Mouse (Mus musculus): ENCODE results near the gene Ptpn11.

Gene Ptpn11

DNA sequence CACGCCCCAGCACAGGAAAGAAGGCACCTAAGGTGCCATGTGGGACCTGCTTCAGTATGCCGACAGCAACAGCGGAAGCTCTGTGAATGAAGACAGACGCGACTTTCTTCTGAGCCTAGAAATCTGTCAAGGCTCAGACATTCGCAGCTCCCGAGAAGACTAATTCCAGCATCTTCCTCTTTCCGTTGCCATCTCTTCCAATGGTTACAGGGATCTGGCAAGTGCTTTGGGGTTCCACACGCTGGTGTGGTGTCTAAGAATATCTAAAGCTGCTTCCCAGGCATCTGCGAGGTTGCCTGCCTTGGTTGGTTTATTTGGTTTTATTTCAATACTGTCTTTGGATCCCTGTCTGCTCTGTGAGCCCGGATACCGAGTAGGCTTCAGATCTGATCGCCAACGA is 65.6 kb downstream of the Ptpn11 start:
- DNase-seq (ENCODE audit: low read depth, low spot score), result no peak

DNA sequence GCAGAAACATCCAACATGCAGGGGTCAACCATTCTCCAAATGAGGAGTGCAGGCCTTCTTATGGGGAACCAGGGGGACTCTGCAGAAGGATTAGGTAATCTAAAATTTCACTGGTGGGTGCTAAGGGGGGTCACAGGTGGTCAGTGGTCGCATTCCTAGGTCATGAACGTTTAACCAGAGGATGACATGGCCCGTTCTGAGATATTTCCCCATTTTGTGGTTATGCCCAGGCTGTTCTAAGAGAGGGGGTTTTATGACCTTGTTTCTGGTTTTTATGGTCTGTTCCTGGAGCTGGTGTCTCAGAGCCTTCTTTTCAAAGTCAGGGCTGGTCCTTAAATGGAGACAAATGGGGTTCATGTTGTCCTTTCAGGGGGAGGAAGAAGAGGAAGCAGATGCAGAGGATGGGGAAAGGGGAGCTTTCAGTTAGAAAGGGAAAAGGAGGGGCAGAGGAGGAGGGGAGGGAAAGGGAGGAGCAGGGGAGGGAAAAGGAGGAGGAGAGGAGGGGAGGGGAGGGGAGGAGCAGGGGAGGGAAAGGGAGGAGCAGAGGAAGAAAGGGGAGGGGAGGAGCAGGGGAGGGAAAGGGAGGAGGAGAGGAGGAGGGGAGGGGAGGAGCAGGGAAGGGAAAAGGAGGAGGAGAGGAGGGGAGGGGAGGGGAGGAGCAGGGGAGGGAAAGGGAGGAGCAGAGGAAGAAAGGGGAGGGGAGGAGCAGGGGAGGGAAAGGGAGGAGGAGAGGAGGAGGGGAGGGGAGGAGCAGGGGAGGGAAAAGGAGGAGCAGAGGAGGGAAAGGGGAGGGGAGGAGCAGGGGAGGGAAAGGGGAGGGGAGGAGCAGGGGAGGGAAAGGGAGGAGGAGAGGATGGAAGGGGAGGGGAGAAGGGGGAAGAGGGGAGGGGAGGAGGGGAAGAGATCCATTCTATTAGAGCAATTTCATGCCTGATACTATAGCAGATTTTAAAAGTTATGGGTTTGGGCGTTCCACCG is 66.7 kb downstream of the Ptpn11 start:
- no peak for DNase-seq (ENCODE audit: low read depth, low spot score)

DNA sequence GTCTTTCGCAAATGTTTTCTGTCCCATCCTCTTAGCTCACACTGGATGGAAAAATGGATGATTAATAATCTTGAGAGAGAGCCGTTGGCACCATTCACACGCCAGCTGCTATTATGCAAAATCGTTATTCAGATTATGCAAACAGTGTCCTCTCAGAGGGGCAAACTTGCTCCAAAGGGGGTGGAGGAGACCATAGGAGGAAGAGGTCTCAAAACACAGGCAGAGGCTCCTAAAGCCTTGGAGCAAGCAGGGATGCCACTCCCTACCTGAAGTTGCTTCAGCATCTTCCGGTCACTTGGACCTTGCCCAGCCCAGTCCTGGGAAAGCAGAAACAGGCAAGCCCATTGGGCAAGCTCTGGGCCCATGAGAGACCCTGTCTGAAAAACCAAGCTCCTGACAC is 67.8 kb downstream of the Ptpn11 start:
- no peak for DNase-seq (ENCODE audit: low read depth, low spot score)

DNA sequence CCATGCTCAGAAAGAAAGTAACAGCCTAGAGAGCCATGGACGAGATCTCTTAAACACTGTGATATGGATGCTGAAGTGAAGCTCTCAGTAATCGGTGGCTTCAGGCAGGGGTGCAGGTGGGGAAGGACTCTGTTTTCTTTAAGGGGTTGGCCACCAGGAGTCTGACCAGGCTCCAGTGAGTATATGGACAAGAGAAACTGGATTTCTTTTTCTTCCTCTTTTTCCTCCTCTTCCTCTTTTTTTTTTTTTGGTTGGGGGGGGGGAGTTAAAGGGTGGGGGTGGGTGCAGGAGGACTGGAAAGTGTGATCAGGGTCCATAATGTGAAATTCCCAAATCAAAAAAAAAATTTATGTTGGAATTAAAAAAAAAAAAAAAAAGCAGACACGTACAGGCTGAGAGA is 68.6 kb downstream of the Ptpn11 start:
- no peak for DNase-seq (ENCODE audit: low read depth, low spot score)

DNA sequence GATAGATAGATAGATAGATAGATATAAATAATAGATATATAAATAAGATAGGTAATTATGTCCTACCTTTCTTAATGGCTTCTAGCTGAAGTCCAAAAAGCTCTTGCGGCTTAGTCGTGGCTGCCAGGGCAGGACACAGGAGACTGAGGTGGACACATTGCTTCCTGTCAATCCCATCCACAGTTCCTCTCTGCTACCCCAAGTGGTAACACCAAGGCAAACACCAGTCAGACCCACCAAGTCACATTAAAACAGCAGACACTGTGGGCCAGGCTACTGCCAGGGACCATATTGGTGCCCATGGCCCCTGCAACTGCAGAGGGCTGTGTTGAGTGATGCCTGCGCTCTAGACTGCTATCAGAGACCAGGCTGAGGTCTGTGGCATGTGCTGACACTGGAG is 69.2 kb downstream of the Ptpn11 start:
- no peak for DNase-seq (ENCODE audit: low read depth, low spot score)

DNA sequence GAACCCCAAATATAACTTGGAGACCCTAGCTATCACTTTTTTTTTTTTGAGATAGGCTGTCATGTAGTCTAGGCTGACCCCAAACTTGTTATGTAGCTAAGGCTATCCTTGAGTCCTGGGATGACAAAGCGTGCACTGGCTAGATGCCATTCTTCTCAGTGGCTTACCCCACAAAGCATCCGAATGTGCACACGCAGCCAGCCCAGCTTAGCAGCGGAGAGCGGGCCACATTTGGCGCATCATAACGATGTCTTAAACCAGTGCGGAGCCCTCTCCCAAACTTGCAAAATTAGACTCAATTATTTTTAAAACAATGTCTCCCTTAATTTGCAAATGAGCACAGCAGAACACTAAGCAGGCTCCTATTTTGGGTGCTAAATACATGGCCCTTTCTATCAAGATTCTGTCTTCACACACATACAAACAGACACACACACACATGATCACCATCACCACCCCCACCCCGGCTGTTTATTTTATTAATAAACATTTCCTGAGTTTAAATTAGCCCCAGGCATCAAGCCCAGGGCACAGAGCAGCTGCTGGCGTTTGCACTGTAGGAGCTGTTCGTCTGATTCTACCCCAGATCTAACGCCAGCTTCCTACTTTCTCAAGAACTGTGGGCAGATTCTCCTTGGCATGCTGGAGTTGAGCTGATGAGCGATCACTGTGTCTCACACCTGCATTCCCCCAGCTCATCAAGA is 71.7 kb downstream of the Ptpn11 start:
- DNase-seq (ENCODE audit: low read depth, low spot score), result no peak

DNA sequence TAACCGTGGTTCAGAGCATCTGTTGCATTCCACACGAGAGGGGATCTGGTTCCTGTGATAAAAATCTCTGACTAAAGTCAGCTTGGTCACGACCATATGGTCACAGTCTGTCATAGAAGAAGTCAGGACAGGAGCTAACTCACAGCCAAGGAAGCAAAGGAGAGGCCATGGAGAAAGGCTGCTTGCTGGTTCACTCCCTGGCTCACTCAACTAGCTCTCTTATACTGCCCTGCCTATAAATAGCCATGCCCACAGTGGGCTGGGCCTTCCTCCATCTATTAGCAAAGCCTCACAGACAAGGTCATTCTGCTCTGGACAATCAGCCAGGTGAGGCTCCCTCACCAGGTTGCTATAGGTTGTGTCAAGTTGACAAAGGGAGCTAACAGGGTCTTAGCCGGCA is 72.9 kb downstream of the Ptpn11 start:
- DNase-seq (ENCODE audit: low read depth, low spot score), result no peak

DNA sequence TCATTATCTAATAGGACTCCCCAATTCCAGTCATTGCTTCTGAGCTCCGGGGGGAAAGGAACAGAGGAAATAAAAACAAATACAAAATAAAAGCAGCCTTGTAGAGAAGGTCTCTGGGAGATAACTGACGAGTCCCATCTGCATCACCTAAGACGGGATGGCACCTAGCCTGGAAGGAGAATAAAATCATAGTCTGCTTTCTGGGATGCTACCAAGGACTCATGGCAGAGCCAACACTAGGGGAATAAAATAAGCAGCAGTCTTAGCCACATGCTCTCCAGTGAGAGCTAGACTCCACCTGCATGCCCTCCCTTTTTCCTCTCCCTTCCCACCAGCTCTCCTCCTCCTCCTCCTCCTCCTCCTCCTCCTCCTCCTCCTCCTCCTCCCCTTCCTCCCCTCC is 74.3 kb downstream of the Ptpn11 start:
- DNase-seq (ENCODE audit: low read depth, low spot score), result no peak

DNA sequence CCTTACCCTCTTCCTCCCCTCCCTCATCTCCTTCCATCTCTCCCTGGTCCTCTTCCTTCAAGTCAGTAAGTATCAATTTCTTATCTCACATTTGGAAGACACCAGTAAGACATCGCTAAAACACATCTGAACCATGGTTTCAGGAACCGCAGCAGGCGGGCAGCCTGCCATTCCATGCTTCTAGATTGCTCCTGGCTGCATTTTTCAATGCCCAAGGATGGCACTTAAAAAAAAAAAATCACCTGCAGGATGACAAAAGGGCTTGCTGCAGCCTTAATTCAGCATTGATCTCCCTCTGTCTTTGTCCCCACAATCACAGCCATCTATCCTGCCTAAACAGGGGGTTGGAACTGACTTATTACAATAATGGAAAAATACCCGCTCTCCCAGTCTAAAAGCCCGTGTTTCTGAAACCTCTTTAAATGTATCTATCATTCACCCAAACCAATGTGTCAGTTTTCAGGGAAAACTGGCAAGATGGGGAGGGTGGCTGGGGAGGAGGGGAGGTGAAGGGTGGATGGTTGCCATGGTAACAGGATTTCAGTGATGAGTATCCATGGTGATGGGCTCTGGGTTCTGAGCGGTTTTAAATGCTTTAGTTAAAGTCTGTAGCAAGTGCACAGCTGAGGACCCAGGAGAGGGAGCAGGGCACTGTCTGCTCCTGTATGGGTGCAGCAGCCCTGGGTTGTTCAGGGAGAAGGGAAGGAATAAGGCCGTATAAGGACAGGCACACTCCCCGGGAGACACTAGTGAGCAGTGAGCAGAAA is 75.6 kb downstream of the Ptpn11 start:
- DNase-seq (ENCODE audit: low read depth, low spot score), result no peak

DNA sequence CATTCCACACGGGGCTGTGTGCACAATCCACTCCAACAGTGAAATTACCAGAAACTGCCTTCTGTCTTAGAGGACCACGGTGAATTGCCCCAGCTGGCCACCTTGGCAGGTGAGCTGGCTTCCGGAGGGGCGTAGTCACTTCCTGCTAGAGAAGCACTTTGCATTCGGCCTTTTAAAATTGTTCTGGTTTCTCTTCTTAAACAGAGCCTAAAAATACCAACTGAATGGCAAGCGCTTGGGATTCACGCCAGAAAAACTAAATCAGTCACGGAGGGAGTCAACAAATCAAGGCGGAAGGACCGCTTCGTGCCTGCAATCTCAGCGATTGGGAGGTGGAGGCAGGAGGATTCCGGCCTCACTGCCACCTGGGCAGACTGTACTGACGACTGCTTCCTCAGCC is 77.0 kb downstream of the Ptpn11 start:
- DNase-seq (ENCODE audit: low read depth, low spot score), result no peak

DNA sequence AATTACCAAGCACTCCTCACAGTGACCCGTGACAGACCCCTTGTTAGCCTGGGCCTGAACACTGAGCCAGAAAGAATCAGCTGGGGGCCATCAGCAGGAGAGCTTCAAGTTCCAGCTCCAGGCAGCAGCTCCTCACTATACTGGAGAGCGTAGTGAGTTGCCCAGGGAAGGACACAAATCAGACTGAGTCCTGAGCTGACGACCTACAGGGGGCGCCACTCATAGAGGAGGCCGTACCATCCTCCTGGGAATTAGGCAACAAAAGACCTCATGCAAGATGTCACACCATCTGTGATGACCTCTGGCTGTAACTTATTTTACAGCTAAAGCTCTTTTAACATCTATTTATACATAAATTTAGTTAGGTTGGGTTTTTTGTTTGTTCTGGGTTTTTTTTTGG is 78.8 kb downstream of the Ptpn11 start:
- DNase-seq (ENCODE audit: low read depth, low spot score), result no peak

DNA sequence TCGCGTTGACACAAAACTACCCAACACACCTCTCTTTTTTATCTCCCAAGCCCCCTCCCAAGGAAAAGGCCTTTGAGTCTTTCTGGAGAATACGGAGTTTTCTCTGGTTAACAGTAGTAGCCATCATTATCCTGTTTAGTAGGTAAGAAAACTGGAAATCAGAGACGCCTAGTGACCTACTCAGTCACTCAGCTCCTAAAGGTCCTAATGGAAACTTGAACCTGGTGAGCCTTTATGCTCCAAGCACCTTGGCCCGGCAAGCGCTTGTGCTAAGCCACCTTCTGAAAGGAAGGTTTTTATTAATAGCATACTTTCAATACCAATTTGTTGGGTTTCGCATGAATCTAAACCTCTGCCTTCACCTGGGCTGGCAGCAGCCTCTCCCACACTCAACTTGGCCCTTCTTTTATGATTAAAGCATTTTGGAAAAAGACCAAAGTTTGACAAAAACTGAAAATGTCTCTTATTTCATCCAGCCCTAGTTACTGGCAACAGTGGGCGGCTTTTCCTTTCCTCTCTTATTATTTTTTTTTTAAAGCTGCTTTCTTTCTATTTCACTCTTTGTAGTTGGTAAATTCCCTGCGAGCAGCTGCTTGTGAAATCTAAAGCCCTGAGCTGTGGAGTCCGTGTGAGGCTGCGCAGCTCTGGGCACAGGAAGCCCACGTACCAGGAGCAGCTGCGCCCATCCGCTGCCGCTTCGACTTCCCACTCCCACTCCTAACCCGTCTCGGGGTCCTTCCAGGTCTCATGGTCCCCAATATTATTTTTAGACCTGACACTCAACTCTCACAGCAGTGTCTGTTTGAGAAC is 79.9 kb downstream of the Ptpn11 start:
- no peak for DNase-seq (ENCODE audit: low read depth, low spot score)

DNA sequence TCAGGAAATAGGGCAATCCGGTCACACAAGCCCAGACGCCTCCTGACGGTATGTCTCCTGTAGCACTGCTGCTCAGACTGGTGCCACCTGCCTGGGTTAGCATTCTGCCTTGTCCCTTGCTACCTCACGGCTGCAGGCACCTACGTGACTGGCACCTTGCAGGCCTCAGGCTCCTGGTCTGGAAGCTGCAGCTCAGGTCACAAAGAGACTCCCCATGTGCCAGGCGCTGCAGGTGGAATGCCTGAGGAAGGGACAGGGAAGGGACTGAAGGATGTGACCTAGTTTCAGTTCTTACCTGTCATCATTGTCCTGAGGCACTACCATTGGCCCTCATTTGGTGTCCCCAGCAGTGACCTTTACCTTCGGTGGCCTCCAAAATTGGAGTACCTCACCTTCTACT is 82.0 kb downstream of the Ptpn11 start:
- DNase-seq (ENCODE audit: low read depth, low spot score), result no peak

DNA sequence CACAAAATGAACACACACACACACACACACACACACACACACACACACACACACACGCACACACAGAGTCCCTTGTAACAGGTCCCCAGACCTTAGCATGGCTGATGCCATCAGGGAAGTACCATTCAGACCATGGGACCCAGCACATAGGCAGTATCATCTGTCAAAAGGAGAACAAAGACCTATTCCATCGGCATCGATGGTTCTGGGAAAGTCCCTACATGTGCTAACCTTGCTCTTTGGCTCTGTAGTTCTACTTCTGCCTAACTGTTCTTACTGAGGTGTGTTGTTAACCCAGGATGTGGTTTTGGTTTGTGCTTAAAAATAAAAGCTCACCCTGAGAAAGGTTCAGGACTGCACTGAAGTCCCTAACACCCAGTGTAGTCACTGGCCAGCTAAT is 84.3 kb downstream of the Ptpn11 start:
- DNase-seq (ENCODE audit: low read depth, low spot score), result no peak

DNA sequence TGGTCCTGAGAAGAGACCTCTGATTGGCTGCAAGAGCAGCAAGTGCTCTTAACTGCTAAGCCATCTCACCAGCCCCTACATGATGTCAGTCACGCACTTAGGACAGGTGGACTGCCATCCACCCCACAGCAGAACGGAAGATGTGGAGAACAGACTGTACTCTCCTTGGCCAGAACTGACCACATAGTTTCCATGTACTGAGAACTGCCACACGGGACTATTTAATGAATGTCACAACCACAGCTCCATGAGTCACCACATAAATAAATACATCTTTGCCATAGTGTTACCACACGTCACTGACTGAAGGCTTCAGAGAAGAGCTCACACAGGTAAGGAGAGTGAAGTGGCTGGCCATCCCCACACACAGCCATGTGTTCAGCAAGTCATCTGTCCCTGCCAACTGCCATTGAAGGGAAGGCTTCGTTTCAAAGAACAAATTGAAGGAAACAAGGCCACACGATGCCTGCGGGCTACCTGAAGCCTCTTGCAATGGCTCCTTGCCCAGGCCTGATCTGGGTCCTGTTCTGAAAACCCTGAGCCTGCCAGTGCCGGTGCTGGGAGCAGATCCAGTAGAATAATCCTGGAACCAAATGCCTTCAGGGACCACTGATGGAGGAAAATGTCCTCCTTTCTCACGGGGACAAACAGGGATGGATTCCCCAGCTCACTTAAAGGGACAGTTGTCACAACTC is 90.2 kb downstream of the Ptpn11 start:
- no peak for DNase-seq (ENCODE audit: low read depth, low spot score)

DNA sequence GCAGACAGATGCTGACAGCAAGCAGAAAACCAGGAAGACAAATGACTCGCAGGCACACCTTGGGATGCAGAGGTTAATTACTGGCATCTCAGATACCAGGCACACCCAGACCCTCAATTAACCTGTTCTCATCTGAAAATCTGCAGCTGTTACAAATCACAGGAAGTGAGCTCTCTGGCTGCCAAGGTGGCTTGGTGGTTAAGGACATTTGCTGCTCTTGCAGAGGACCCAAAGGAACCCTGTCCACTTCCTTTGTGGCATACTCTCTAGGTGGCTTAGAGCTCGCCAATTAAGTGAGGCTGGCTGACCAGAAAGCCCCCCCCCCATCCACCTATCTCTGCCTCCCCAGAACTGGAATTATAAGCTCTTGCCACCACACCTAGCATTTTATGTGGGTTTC is 91.1 kb downstream of the Ptpn11 start:
- no peak for DNase-seq (ENCODE audit: low read depth, low spot score)

DNA sequence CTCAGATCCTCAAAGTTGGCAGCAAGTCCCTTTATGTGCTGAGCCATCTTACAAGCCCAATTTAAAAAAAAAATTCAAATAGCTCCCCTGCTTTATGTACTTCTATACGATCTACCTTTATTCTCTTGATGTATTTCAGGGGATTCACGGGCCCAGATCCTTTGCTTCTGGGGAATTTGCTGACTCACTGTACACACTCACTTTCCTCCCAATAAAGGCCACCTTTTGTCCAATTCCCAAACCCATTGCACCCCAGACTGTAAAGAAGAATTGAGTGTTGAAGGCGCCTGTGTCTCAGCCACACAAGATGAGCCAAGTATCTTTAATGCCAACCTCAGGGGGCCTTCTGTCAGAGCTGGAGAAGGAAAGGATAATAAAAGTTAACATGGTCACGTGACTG is 93.2 kb downstream of the Ptpn11 start:
- no peak for DNase-seq (ENCODE audit: low read depth, low spot score)

DNA sequence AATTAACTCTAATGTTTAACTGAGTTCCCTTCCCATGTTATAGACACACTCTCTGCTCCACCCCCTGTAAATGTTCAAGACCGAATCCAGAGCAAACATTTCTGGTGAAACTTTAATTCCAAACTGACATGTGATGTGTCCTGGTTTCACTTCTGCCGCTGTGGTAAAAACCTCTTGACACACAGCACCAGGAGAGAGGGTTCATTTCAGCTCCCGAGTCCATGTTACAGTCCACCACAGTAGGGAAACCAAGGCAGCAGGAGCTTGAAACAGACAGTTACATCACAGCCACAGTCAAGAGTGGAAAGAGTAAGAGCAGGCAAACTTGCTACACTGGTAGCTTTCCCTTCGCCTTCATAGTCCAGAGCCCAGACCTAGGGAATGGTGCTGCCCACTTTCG is 94.5 kb downstream of the Ptpn11 start:
- no peak for DNase-seq (ENCODE audit: low read depth, low spot score)

DNA sequence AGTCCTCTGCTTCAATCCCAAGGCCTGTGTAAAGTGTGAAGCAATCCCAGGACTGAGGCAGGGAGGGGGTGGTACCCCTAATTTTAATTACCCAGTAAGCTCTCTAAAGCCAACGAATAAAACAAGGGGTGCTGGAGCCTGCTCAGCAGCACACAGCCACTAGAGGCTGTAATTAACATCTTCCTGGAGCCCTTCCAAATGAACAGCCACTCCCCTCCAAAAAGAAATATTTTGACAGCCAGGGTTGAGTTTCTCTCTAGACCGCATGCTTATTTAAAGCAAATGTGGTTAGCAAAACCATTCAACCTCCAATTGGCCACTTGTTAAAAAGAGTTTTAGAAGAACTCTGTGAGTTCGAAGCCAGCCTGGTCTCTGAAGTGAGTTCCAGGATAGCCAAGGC is 97.9 kb downstream of the Ptpn11 start:
- no peak for DNase-seq (ENCODE audit: low read depth, low spot score)

DNA sequence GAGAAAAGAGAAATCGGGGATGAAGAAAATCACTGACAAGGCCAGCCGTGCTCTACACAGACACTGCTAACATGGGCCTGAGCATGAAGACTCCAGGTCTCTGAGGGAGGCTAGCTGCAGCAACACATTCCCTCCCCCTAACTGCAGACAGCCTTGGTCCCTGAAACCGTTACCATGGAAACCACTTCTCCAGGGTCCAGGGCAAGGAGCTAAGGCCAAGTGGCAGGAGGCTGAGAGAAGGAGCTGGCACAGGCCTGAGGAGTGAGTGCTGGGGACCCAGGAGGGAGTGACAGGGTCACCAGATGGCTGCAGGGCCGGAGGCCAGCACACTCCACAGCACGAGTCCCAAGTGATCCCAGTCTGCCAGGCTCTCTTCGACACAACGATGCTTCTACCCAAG is 101.5 kb downstream of the Ptpn11 start:
- no peak for DNase-seq (ENCODE audit: low read depth, low spot score)

DNA sequence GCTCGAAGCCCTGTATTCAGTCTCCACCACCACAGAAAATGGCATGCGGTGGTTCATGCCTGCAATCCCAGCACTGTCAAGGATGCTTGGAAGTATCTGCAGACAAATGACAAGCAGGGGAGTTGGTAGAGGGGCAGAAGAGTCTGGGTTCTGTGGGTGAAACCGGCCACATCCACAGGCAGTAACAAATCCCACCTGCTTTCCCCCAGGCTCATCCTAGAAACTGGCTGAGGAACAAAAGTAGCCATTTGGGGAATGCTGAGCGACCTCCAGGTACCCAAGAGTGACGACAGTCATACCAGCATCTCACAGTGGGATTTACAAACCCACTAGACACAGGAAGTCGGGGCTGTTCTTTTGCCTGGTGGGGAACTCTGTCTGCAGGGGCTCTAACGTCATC is 103.5 kb downstream of the Ptpn11 start:
- no peak for DNase-seq (ENCODE audit: low read depth, low spot score)
